Mouse (Mus musculus) liver, postnatal 0 days (tissue): ENCODE results near the gene Gpank1. TPM values are rescaled to one million over a fixed set of nuclear protein-coding genes. Genes with fewer than 3 reads are reported as not detected.

Experiments
- ATAC-seq: fragments of 200-750 bp; cut with Nextera tagmentation; 2 replicates; pipeline ENCODE4 v1.8.0; 2017; ENCODE audit warnings: mild to moderate bottlenecking, moderate library complexity
- DNase-seq: peaks from one replicate; pipeline ENCODE4 v3.0.0-alpha.2; 2016
- H3K27ac ChIP-seq: fragments of 300-500 bp; sonication (generic); 2 replicates; pipeline ENCODE4 v1.5.1; 2014; ENCODE audit warnings: antibody characterized with exemption, moderate library complexity, mild to moderate bottlenecking, low read depth
- H3K27me3 ChIP-seq: fragments of 300-500 bp; sonication (generic); 2 replicates; pipeline ENCODE4 v1.6.1; 2014; ENCODE audit warnings: low read length, control low read depth, mixed read lengths; ENCODE audit not compliant: insufficient read depth
- H3K36me3 ChIP-seq: fragments of 300-500 bp; sonication (generic); replicated peaks from 2 replicates; pipeline ENCODE4 v1.6.1; 2014; ENCODE audit warnings: mild to moderate bottlenecking, control low read depth, low read length, moderate library complexity, mixed read lengths; ENCODE audit not compliant: insufficient read depth
- H3K4me1 ChIP-seq: fragments of 300-500 bp; sonication (generic); 2 replicates; pipeline ENCODE4 v1.6.1; 2014; ENCODE audit warnings: antibody characterized with exemption, mild to moderate bottlenecking, control low read depth; ENCODE audit not compliant: insufficient read depth
- H3K4me2 ChIP-seq: fragments of 300-500 bp; sonication (generic); 2 replicates; pipeline ENCODE4 v1.6.1; 2014; ENCODE audit warnings: low read depth, mild to moderate bottlenecking, low read length, moderate library complexity, mixed read lengths
- H3K4me3 ChIP-seq: fragments of 300-500 bp; sonication (generic); 2 replicates; pipeline ENCODE4 v1.5.1; 2014; ENCODE audit warnings: low read depth, low read length
- H3K9ac ChIP-seq: fragments of 300-500 bp; sonication (generic); replicated peaks from 2 replicates; pipeline ENCODE4 v1.6.1; 2014; ENCODE audit warnings: mild to moderate bottlenecking, moderate library complexity
- H3K9me3 ChIP-seq: fragments of 300-500 bp; sonication (generic); 2 replicates; pipeline ENCODE4 v1.6.1; 2016; ENCODE audit warnings: mild to moderate bottlenecking, control low read depth, low read length, mixed read lengths
- CTCF ChIP-seq: sonication (generic); IDR thresholded peaks from 2 replicates; pipeline ENCODE4 v1.5.1; 2016; ENCODE audit warnings: antibody characterized with exemption, low read depth
- EP300 ChIP-seq: IDR thresholded peaks from 2 replicates; pipeline ENCODE4 v1.6.1; 2016; ENCODE audit warnings: antibody characterized with exemption, low read depth, mild to moderate bottlenecking
- WGBS: fragments of 180-500 bp; shearing (Covaris S2); extraction: QIAGEN DNeasy Blood & Tissue Kit; methylation state at CpG from one replicate; pipeline ENCODE4 v1.1.7; 2014; ENCODE audit not compliant: insufficient replicate concordance; 5-methylcytosine and 5-hydroxymethylcytosine counted together
- polyA plus RNA-seq: library from polyadenylated mRNA; unstranded; fragments of >200 nt; fragmentation: Nextera tagmentation; extraction: Ambion mirVana; gene quantifications from 2 replicates; pipeline ENCODE4 v1.2.1, GENCODE M21; 2015

The Gpank1 gene
- polyA plus RNA-seq, 1 experiment from 2014 or later, result 9.6 TPM

DNA sequence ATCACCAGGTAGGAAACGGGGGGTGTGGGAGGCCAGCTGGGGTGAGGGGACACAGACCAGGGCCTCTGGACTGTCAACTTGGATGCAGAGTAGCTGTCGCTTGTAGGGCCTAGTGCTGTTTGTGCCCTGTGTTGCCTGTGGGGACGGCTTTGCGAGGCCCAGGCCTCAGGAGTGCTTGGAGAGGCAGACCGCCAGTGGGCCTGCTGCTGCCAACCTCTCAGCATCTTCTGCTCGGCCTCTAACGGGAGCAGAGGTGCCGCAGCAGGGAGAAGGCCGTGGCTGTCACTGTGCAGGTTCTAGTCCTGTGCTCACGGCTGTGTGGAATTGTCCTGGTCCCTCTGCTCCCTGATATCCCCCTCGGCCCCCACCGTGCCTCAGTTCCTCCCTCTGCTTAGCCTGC lies 24.7 kb upstream of the Gpank1 start:
- H3K4me3 ChIP-seq, result no peak overlapping the region
- H3K9ac ChIP-seq, result no peak overlapping the region
- H3K9me3 ChIP-seq, result no peaks in the 10 kb centered on the region
- DNase-seq (no peak), ATAC-seq (no peak)
- H3K36me3 ChIP-seq, result peaks cover 71% of the 10 kb centered on the region
- no peaks in the 10 kb centered on the region for H3K27me3 ChIP-seq
- 94% methylated on average over 12 of the region's 12 CpGs for WGBS
- no peak overlapping the region for H3K4me2 ChIP-seq
- no peak overlapping the region for H3K27ac ChIP-seq
- H3K4me1 ChIP-seq, result no peaks in the 10 kb centered on the region
- TF ChIP-seq CTCF, result no peak

DNA sequence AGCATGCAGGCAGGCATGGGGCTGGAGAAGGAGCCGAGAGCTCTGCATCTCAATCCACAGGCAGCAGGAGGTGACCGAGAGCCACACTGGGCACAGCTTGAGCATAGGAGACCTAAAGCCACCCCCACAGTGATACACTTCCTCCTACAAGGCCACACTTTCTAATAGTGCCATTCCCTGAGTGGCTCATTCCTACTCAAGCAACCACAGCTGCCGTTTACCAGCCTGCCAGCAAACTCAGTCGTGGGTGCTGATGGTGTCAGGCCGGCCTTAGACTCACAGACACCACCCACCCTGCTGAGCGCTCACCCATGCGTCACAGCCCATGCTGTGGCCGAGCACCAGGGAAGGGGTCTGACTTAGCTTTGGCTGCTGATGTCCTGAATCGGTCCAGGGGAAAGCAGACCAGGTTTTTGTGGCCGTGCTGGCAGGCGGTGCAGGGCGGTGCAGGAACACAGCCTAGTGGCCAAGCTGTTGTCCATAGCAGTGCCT lies 24.0 kb upstream of the Gpank1 start:
- Histone ChIP-seq H3K4me2 (no peak overlapping the region), H3K9me3 (no peaks in the 10 kb centered on the region), H3K36me3 (peaks cover 72% of the 10 kb centered on the region), H3K27ac (no peak overlapping the region), H3K27me3 (no peaks in the 10 kb centered on the region), H3K4me1 (peaks cover under 1% of the 10 kb centered on the region; the same call in 1 of the 2 replicates), H3K9ac (no peak overlapping the region), H3K4me3 (no peak overlapping the region)
- 91% methylated on average over 12 of the region's 12 CpGs for WGBS
- DNase-seq (no peak), ATAC-seq (no peak)
- no peak for TF ChIP-seq CTCF
- no peak for TF ChIP-seq EP300

DNA sequence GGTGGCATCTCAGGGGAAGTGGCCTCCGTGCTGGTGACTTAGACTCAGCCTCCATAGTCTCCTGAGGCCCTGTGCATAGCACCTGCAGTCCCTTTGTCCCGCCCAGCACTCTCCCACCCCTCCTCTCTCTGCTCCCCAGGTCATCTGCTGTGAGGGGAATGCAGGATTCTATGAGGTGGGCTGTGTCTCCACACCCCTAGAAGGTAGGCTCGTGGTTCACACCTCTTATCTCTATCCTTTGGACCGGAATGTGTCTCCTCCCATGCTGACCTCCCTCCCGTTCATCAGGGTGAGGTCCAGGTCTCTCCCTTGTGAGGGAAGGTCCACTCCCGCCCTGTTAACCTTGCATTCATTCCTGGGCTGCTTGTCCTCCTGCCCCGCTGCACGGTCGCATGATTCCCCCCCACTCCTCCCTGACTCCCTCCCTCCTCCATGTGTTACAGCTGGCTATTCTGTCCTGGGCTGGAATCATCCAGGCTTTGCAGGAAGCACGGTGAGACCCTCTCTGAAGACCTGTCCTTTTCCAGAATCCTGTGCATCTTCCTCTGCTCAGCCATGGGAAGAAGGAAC lies 21.0 kb upstream of the Gpank1 start:
- WGBS, result 65% methylated on average over 10 of the region's 10 CpGs
- Histone ChIP-seq H3K27ac (no peak overlapping the region), H3K36me3 (peaks cover 57% of the 10 kb centered on the region), H3K4me3 (no peak overlapping the region), H3K4me1 (peaks cover 28% of the 10 kb centered on the region), H3K9me3 (no peaks in the 10 kb centered on the region), H3K9ac (no peak overlapping the region), H3K27me3 (no peaks in the 10 kb centered on the region), H3K4me2 (no peak overlapping the region)
- TF ChIP-seq CTCF, result no peak
- TF ChIP-seq EP300, result no peak
- DNase-seq (no peak), ATAC-seq (no peak)

GRCm38 (mm10) chr17:35101161-35101560 lies 20.1 kb upstream of the Gpank1 start:
- Histone ChIP-seq H3K9me3 (no peaks in the 10 kb centered on the region), H3K4me3 (no peak overlapping the region), H3K9ac (no peak overlapping the region), H3K27ac (no peak overlapping the region), H3K36me3 (peaks cover 54% of the 10 kb centered on the region), H3K4me1 (peaks cover 37% of the 10 kb centered on the region), H3K27me3 (no peaks in the 10 kb centered on the region), H3K4me2 (no peak overlapping the region)
- TF ChIP-seq EP300 (no peak), CTCF (no peak)
- no peak for DNase-seq
- no peak for ATAC-seq
- WGBS, result 83% methylated on average over 11 of the region's 11 CpGs

- Histone ChIP-seq H3K4me2 (no peak overlapping the region), H3K9ac (peak overlapping the region; percentile 34; the same call in 1 of the 2 replicates), H3K27me3 (no peaks in the 10 kb centered on the region), H3K4me3 (no peak overlapping the region), H3K27ac (no peak overlapping the region), H3K9me3 (no peaks in the 10 kb centered on the region), H3K4me1 (peaks cover 38% of the 10 kb centered on the region), H3K36me3 (peaks cover 43% of the 10 kb centered on the region)
- no peak for ATAC-seq
- TF ChIP-seq EP300 (no peak), CTCF (no peak)
- no peak for DNase-seq
- WGBS, result 77% methylated on average over 8 of the region's 8 CpGs
Measured at GRCm38 (mm10) chr17:35102299-35102698, 19.0 kb upstream of the Gpank1 start.

GRCm38 (mm10) chr17:35103221-35103690 lies 18.0 kb upstream of the Gpank1 start:
- H3K36me3 ChIP-seq, result peaks cover 37% of the 10 kb centered on the region
- peak; percentile 22 for ATAC-seq

More at GRCm38 (mm10) chr17:35103221-35103690, 18.0 kb upstream of the Gpank1 start:
- H3K27me3 ChIP-seq, result no peaks in the 10 kb centered on the region
- no peak overlapping the region for H3K4me3 ChIP-seq
- no peaks in the 10 kb centered on the region for H3K9me3 ChIP-seq
- peaks cover 38% of the 10 kb centered on the region for H3K4me1 ChIP-seq
- TF ChIP-seq EP300 (peak; percentile 62), CTCF (no peak)
- H3K9ac ChIP-seq, result peak overlapping the region; percentile 26; the same call in 1 of the 2 replicates
- peak; percentile 44 for DNase-seq
- WGBS, result 37% methylated on average over 6 of the region's 6 CpGs
- H3K27ac ChIP-seq, result peak overlapping the region; percentile 48; the same call in 1 of the 2 replicates
- H3K4me2 ChIP-seq, result 0 out of 2 replicates have a peak overlapping the region, but pooled peaks have one; percentile 42
